Mouse (Mus musculus) frontal cortex, postnatal 10 days (tissue): Measurements from ENCODE around the gene Cdkl1.
A peak's percentile ranks its signal among the peaks of the same experiment; 100 is the strongest.

Source experiments
- DNase-seq, 2 experiments: peaks; one replicate each; pipeline ENCODE4 v3.0.0; 2022; ENCODE audit warnings: low spot score in 2 of 2, mixed read lengths in 1 of 2

Gene Cdkl1

DNA sequence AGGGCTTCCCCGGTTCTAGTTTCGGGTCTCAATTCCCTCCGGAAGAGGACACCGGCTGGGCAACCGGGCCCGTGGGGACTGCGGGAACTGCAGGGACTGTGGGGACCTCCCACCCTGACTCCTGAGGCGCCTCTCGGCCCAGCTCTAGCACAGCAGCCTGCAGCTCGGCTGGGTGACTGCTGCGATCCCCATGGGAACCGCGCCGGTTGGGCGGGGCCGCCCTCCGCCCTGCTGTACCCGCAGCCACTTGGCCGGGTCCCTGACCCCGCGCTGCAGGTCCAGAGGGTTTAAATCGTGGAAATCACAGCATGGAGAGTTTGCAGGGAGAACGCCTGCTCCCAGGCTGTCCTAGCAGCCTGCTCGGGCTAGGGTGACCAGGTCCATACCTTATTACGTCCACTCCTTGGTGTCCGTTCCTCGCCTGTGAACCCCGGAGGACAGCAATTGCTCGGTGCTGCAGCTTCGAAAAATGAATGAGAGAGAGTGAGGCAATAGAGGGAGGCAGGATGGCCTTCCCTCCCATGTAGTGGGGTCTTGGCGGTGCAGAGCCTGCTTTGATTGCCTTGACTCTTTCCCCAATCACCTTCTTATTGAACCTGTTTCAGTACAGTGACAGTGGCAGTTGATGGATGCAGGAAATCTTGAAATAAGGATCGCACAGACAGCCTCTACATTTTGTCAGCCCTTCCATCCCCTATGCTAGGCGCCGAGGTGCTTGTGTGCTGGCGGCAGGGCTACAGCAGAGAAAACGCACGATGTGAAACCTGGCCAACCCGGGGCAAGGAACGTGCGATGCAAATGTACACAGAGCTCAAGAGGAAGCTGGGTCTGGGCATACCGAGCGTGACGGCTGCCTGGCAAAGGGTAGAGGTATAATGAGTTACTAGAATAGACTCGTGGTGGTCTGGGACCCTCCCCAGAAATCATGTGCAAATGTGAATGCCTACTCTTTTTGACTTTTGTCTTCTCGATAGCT, at the start of gene Cdkl1:
TSS of gene Cdkl1 (minus strand) at position 738 of the 976 bp plus-strand sequence.
- peak; percentile 57 to 71 for DNase-seq

DNA sequence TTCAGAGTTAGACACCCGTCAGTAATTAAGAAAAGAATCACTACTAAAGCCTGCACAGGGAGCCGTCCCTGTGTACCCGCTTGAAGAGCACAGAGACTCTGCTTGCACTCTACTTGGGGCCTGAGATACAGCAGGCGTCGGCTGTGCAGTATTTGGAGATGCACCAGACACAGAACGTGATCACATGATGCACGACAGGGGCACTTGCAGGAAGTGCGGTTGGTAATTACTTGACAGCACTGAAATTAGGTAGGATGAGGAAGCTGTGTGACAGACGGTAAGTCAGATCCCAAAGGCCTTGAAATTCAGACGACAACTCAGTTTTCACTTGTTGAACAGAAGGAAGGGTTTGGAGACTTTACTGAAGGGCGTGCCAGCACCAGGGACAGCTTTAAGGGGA, 47.3 kb upstream of the Cdkl1 start:
- no peak for DNase-seq

DNA sequence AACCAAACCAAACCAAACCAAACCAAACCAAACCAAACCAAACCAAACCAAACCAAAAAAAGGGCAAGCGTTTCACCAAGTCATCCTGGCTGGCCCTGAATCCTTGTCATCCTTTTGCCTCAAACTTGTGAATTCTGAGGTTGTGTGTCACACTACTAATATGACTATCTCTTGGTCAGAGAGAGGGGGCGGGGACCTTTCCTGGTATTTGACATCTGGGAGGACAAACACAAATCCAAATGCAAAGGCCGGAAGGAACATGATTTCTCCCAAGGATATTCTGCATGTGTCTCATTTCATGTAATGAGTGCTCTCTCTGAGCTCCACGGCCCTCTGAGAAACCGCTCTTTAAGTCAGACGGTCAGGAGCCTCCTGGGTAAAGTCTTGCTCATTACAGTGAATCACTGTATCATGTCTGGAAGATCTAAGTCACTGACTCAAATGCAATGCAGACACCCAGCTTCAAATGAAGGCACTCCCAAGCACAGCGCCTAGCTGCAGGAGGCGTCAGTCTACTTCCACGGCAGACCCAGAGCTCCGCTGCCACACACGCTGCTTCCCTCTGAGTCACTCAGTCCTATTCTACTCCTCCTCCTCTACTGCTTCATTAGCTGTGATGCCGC, 43.0 kb upstream of the Cdkl1 start:
- no peak for DNase-seq

DNA sequence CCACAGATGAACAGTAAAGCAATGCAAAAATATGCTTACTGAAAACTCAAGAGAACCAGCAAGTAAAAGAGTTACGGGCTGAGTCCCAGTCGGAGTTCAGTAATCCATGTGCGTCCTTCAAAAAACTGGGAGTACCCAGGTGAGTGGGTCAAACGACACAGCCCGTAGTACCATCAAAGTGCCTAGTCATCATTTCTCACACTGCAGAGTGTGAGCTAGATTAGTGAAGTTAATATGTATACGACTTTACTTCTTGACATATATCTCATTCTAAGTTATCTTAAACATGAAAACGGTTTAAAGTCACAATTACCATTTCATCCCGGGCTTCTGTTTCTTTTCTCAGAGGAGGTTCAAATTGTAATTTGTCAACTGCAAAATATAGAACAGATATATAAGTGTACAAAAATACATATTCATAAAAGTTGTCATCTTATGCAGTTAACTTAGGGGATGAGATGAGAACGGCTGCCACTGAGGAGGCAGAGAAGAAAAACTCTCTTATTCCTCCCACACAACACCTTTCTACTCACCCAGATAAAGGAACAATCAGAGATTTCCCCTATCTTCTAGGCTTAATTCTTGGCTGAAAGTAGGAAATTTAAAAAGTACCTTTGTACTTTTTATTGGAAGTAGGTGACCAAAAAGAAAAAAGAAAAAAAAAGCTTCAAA, 40.3 kb upstream of the Cdkl1 start:
- DNase-seq = no peak

- DNase-seq = no peak
Observed at GRCm38 (mm10) chr12:69828214-69828613, 37.1 kb upstream of the Cdkl1 start.

GRCm38 (mm10) chr12:69824881-69825597, 34.0 kb upstream of the Cdkl1 start:
- DNase-seq = no peak

GRCm38 (mm10) chr12:69814272-69814671, 23.2 kb upstream of the Cdkl1 start:
- no peak for DNase-seq

DNA sequence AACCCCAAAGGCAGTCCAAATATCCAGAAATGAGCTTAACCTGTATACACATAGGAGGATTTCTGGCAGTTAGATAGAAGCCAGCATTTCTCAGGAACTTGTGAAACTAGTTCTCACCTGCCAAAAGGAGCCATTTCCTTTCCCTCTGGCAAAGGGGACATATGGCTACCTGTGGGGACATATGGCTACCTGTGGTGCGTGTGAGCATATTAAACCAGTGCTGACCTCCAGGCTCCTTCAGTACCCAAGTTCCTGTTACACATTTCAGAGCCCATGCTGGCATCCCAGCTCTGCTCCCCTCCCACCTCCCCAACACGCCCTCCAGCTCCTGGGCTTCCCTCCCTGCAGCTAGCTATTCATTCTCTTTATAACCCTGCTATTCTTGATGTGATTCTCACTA, 22.5 kb upstream of the Cdkl1 start:
- no peak for DNase-seq

DNA sequence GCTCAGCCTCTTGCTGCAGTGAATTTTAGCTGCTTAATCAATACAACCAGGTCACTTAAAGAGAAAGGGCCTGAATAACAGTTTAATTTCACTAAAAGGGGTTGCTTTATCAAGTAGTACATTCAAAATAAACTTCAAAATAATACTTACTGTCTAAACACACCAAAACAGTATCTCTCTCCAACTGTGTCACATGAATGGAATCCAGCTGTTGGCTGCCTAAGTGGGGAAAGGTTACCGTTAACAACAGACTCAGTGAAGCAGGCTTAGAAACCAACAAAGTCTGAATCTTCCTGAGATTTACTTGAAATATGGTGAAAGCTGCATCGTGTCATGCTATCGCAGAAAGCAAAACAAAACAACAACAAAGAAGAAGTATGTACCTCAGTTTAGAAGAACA, 21.9 kb upstream of the Cdkl1 start:
- DNase-seq = no peak

DNA sequence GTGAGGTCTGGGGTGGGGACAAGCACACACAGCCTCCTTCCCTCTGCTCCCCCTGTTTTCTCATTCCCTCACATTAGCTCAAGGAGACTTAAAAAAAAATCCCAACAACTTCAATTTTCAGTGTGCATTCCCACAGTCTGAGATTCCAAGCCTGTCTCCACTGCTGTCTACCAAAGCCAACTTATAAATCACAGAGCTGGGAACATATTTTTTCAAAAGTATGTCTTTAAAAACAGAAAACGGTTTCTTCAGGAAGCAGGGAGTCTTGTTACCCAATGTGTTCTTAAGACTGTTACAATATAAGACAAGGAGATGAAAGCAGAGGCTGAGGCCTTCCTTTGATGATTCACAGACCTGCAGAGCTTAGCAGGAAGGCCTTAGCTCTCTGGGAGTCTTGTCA, 20.9 kb upstream of the Cdkl1 start:
- no peak for DNase-seq

DNA sequence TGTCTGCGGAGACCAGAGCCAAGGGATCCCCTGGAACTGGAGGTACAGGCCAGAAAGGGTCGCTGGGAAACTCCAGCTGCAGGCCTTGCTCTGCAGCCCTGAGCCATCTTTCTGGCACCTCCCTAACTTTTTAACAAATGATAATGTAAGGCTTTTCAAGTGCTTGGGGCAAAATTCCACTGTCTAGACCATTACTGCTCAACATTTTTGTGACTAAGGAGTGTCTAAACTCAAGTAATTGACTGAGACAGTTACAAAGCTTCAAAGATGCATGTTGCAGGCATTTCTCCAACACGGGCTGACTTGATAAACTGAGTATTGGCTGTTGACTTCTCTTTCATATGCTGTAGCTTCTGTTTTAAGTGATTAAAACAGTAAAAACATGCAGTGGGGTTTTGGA, 18.4 kb upstream of the Cdkl1 start:
- DNase-seq = no peak

GRCm38 (mm10) chr12:69807399-69807985, 16.4 kb upstream of the Cdkl1 start:
- no peak for DNase-seq

GRCm38 (mm10) chr12:69805148-69805547, 14.1 kb upstream of the Cdkl1 start:
- DNase-seq = no peak

DNA sequence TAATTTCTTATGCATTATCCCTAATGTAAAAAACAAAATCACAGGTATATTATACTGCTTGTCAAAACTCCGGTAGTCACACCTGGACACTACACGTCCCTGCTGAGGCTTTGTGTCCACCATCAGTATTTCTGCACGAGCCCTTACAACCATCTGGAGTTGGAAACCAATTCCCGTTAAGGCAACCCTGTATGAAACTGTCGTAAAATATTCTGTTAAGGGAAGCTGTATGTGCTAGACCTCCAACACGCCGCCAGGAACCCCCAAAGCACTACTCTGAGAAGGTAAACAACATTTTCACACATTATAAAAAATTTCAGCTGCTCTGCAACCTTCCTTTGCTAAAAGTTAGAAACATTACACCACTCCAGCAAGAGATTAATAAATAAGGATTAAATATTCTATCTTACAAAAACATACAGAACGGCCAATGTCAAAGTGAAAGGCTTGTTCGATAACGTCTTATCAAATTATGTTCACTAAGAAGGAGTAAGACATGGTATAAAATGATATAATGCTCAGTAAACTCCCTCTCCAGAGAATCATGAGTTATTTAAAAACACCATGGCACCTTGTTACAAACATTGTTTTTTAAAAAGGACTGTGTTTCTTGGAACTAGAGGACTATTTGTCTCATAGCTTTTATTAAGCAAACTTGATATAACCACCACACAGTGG, 13.5 kb upstream of the Cdkl1 start:
- no peak for DNase-seq

DNA sequence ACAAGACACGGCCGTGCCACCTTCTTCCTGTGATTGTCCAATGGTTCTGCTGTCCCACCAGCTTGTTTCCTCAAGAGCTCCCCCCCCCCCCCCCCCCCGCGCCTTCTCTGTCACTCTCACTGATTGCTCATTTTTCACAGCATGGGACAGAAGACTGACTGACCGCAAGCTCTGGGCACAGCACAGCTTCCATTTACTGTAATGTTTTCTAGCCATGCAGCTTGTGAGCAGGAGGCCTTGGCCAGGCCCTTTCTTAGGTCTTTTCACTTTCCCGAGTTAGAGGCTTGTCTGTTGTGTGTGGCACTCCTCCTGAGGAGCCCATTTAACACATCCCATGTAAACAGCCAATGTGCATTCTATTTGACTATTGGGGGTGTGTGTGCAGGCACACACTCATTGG, 12.1 kb upstream of the Cdkl1 start:
- DNase-seq = no peak

- DNase-seq = no peak
Observed at GRCm38 (mm10) chr12:69800586-69800985, 9.5 kb upstream of the Cdkl1 start.

DNA sequence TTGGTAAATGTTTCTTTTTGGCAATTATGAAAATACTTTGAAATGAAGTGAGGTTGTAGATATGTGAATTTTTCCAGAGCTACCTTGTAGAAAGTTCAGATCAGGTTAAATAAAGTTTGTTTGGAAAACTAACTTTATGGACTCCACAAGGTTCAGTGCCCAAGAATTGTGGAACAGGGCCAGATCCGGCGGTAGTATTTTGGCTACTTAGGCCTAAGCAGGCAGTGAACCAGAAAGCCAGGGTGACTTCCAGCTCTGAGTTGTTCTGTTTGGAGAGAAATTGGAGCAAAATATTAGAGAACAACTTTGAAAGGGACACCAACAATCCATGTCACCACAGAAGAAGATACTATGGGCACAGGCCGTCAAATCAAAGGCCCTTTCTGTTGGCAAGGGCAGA, 5.2 kb upstream of the Cdkl1 start:
- DNase-seq = no peak

GRCm38 (mm10) chr12:69789766-69790529, 1.1 kb downstream of the Cdkl1 start:
- no peak for DNase-seq

GRCm38 (mm10) chr12:69788380-69788779, 2.7 kb downstream of the Cdkl1 start:
- no peak for DNase-seq

DNA sequence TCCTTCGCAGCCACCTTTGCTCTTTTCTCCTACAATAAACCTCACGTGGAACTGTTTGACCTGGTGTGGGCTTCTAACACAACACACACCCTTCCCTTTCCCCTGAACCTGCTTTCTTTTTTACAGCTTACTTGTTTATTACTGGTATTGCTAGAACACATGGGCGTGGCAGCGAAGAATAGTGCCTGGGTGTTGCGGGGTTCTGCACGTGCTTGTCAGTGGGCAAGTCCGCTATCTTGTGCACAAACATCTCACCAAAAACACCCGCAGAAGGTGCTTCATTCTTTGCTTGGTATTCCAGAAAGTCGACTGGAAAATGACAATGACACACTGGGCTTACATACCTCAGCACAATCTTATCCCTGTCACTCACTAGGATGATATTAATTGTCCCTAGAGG, 5.6 kb downstream of the Cdkl1 start:
- DNase-seq = no peak
